In the genomic region with DNA sequence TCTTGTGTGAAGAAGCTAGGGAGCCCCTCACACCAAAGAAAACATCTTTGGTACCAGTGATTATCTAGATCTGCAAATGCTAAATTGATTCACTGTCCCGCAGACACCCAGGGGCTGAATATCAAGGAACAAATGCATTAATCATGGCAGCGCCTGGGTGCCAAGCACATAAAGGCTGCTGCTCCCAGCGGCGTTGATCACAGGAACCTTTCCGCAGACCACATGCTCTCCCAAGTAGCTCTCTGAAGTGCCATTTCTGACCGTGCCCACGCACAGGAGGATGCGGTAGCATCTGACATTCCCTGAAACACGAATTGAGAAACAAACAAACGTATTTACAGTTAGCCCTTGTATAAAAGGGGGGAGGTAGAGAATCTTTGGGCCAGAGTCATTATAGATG, we compare ENCODE assay signal across 20 mouse cellular contexts. TPM values are rescaled to one million over a fixed set of nuclear protein-coding genes. Genes with fewer than 3 reads are reported as not detected.
DNase-seq lines count a peak whose midpoint lies in the region; ATAC-seq lines count a peak whose summit lies in the region.
"Had no signal": no experiment of that assay in that cellular context is flagged by ENCODE, and none has a peak within 500 bp of the region (broad histone marks: within the 10 kb centered on the region; RNA-seq: fewer than 3 reads in every experiment).

No protein-coding gene starts in this region.

- 0 out of 2 replicates have a peak overlapping the region, but pooled peaks have one; percentile 50 for H3K27ac ChIP-seq in neural tube, embryonic 11.5 days (ENCODE audit: low read depth, low read length)
- H3K27ac ChIP-seq in hindbrain, embryonic 13.5 days = peak overlapping the region; percentile 71
- H3K27ac ChIP-seq in midbrain, embryonic 15.5 days = peak overlapping the region; percentile 65
- H3K27ac ChIP-seq: embryonic facial prominence, embryonic 12.5 days; heart, embryonic 15.5 days; macrophage had no signal

- H3K4me3 ChIP-seq in neural tube, embryonic 11.5 days (ENCODE audit: low read depth, low read length) = no peak overlapping the region
- no peak overlapping the region for H3K4me3 ChIP-seq in hindbrain, embryonic 13.5 days
- H3K4me3 ChIP-seq in midbrain, embryonic 15.5 days = no peak overlapping the region
- H3K4me3 ChIP-seq: embryonic facial prominence, embryonic 12.5 days; heart, embryonic 15.5 days had no signal

- no peak overlapping the region for H3K4me2 ChIP-seq in neural tube, embryonic 11.5 days (ENCODE audit: low read depth)
- H3K4me2 ChIP-seq in hindbrain, embryonic 13.5 days = peak overlapping the region; percentile 34
- peak overlapping the region; percentile 19 for H3K4me2 ChIP-seq in midbrain, embryonic 15.5 days
- H3K4me2 ChIP-seq: embryonic facial prominence, embryonic 12.5 days; heart, embryonic 15.5 days had no signal

- intact Hi-C loops in left cerebral cortex, postnatal 25 days (cut with DNase I) = no loop called here

- H3K9ac ChIP-seq in neural tube, embryonic 11.5 days (ENCODE audit: low read length) = no peak overlapping the region
- peak overlapping the region; percentile 49 for H3K9ac ChIP-seq in hindbrain, embryonic 13.5 days
- H3K9ac ChIP-seq in midbrain, embryonic 15.5 days = 0 out of 2 replicates have a peak overlapping the region, but pooled peaks have one; percentile 19
- H3K9ac ChIP-seq: embryonic facial prominence, embryonic 12.5 days; heart, embryonic 15.5 days had no signal

- H3K36me3 ChIP-seq in neural tube, embryonic 11.5 days (ENCODE audit: control insufficient read depth, insufficient read depth, low read length) = no peaks in the 10 kb centered on the region
- no peaks in the 10 kb centered on the region for H3K36me3 ChIP-seq in hindbrain, embryonic 13.5 days
- no peaks in the 10 kb centered on the region for H3K36me3 ChIP-seq in midbrain, embryonic 15.5 days (replicated peaks)
- H3K36me3 ChIP-seq: embryonic facial prominence, embryonic 12.5 days; heart, embryonic 15.5 days had no signal

- DNase-seq in neural tube, embryonic 11.5 days (ENCODE audit: low spot score) = peak; percentile 46
- DNase-seq in neural tube, embryonic 10.5 days (ENCODE audit: extremely low spot score, low spot score) = no peak
- no peak for DNase-seq in left cerebral cortex, postnatal 25 days (ENCODE audit: low spot score in 2 of 2)
- no peak for DNase-seq in left cerebral cortex, adult 8-10 months (ENCODE audit: low spot score in 2 of 2)
- no peak for DNase-seq in frontal cortex, postnatal 36 days (ENCODE audit: low spot score in 2 of 2)
- DNase-seq: adrenal gland, postnatal 14 days; cerebellum, adult 9-10 months; heart, adult 18-20 months; kidney, adult 2 months; kidney, postnatal 4 days; left cerebral cortex, postnatal 4 days; lung, adult 2 months; spleen, adult 18-20 months; thymus, adult 18-20 months had no signal

- no peaks in the 10 kb centered on the region for H3K4me1 ChIP-seq in neural tube, embryonic 11.5 days (ENCODE audit: control insufficient read depth, insufficient read depth, low read length)
- peaks cover 29% of the 10 kb centered on the region for H3K4me1 ChIP-seq in hindbrain, embryonic 13.5 days (replicated peaks)
- peaks cover 25% of the 10 kb centered on the region for H3K4me1 ChIP-seq in midbrain, embryonic 15.5 days
- H3K4me1 ChIP-seq: embryonic facial prominence, embryonic 12.5 days; heart, embryonic 15.5 days had no signal

- WGBS in neural tube, embryonic 11.5 days = 46% methylated on average over 10 of the region's 10 CpGs
- 26% methylated on average over 10 of the region's 10 CpGs for WGBS in hindbrain, embryonic 13.5 days
- WGBS in midbrain, embryonic 15.5 days = 27% methylated on average over 10 of the region's 10 CpGs

- no peaks in the 10 kb centered on the region for H3K27me3 ChIP-seq in neural tube, embryonic 11.5 days (ENCODE audit: control insufficient read depth, insufficient read depth, low read length)
- H3K27me3 ChIP-seq in hindbrain, embryonic 13.5 days = no peaks in the 10 kb centered on the region
- H3K27me3 ChIP-seq in midbrain, embryonic 15.5 days (replicated peaks) = no peaks in the 10 kb centered on the region
- H3K27me3 ChIP-seq: embryonic facial prominence, embryonic 12.5 days had no signal

- H3K9me3 ChIP-seq in neural tube, embryonic 11.5 days (ENCODE audit: control insufficient read depth, low read length) = no peaks in the 10 kb centered on the region
- H3K9me3 ChIP-seq in hindbrain, embryonic 13.5 days = no peaks in the 10 kb centered on the region
- H3K9me3 ChIP-seq in midbrain, embryonic 15.5 days = no peaks in the 10 kb centered on the region
- H3K9me3 ChIP-seq: embryonic facial prominence, embryonic 12.5 days; heart, embryonic 15.5 days had no signal

- ATAC-seq in neural tube, embryonic 11.5 days (ENCODE audit: insufficient read depth, low FRiP score, low TSS enrichment) = no peak
- no peak for ATAC-seq in hindbrain, embryonic 13.5 days (ENCODE audit: low FRiP score)
- no peak for ATAC-seq in midbrain, embryonic 15.5 days (replicated peaks)

RNA-seq across cellular contexts. Expression of a gene that starts 47.1 kb away (rescaled TPM):
- 8.9 and 9.1 TPM in 2 replicates for polyA plus RNA-seq in neural tube, embryonic 11.5 days (2014; fragmentation: Nextera tagmentation; extraction: Ambion mirVana)
- polyA plus RNA-seq in hindbrain, embryonic 13.5 days (2015; fragmentation: Nextera tagmentation; extraction: Ambion mirVana) = 7.6 and 8.2 TPM in 2 replicates
- 6.5 and 8.7 TPM in 2 replicates for polyA plus RNA-seq in midbrain, embryonic 15.5 days (2015; fragmentation: Nextera tagmentation; extraction: Ambion mirVana)
- total RNA-seq in left cerebral cortex, postnatal 25 days (2021) = 10 to 100 TPM; 20.8 to 22.7 TPM
- 10 to 100 TPM; 23.0 to 26.4 (median 24.7) TPM for total RNA-seq in left cerebral cortex, adult 8-10 months (2022)

RNA-seq across cellular contexts. Expression of a gene that starts 47.2 kb away (rescaled TPM):
- polyA plus RNA-seq in neural tube, embryonic 11.5 days (2014; fragmentation: Nextera tagmentation; extraction: Ambion mirVana) = 2.0 and 3.1 TPM in 2 replicates
- 3.6 and 4.4 TPM in 2 replicates for polyA plus RNA-seq in hindbrain, embryonic 13.5 days (2015; fragmentation: Nextera tagmentation; extraction: Ambion mirVana)
- 3.6 TPM in 2 replicates for polyA plus RNA-seq in midbrain, embryonic 15.5 days (2015; fragmentation: Nextera tagmentation; extraction: Ambion mirVana)
- total RNA-seq in left cerebral cortex, postnatal 25 days (2021) = 1 to 10 TPM; 1.6 to 1.8 TPM
- 1 to 10 TPM; 1.6 to 2.5 (median 1.9) TPM for total RNA-seq in left cerebral cortex, adult 8-10 months (2022)
- total RNA-seq: adrenal gland, postnatal 14 days; heart, adult 18-20 months; liver, adult 2 months had no signal
- polyA plus RNA-seq: kidney, adult 2 months; liver, adult 2 months; lung, adult 2 months; macrophage had no signal
